Mouse (Mus musculus): ENCODE measurements around the gene Madd. TPM values are rescaled to one million over a fixed set of nuclear protein-coding genes. Genes with fewer than 3 reads are reported as not detected.

Madd gene
- 8.0 and 11.0 TPM in 2 replicates for polyA plus RNA-seq (2015; fragmentation: Nextera tagmentation; extraction: Ambion mirVana)

- peaks cover 5% of the 10 kb centered on the region; the same call in 1 of the 2 replicates for H3K4me1 ChIP-seq (replicated peaks)
- peak within 1 kb of the TSS; percentile 83 for H3K27ac ChIP-seq
- ATAC-seq: 0 out of 2 replicates have a peak, but pooled peaks have one; percentile 13
- no peaks in the 10 kb centered on the region for H3K9me3 ChIP-seq
- WGBS: 62% methylated on average over 15 of the region's 15 CpGs
- peak within 1 kb of the TSS; percentile 94 for H3K4me3 ChIP-seq (replicated peaks)
- peak within 1 kb of the TSS; percentile 80 for H3K4me2 ChIP-seq (replicated peaks)
- H3K9ac ChIP-seq: peak within 1 kb of the TSS; percentile 70
- H3K27me3 ChIP-seq (replicated peaks): no peaks in the 10 kb centered on the region
- H3K36me3 ChIP-seq: no peaks in the 10 kb centered on the region
Observed at GRCm38 (mm10) chr2:91183711-91184405, at the start of gene Madd. Gene Madd (minus strand): TSS chr2:91183837.

GRCm38 (mm10) chr2:91229735-91230134 lies 46.1 kb upstream of the Madd start:
- Histone ChIP-seq H3K27ac (no peak overlapping the region), H3K9ac (no peak overlapping the region), H3K4me1 (replicated peaks) (no peaks in the 10 kb centered on the region), H3K4me2 (replicated peaks) (no peak overlapping the region), H3K36me3 (no peaks in the 10 kb centered on the region), H3K9me3 (no peaks in the 10 kb centered on the region), H3K27me3 (replicated peaks) (no peaks in the 10 kb centered on the region), H3K4me3 (replicated peaks) (no peak overlapping the region)
- ATAC-seq: no peak
- WGBS: 86% methylated on average over 2 of the region's 2 CpGs

GRCm38 (mm10) chr2:91223614-91224013 lies 40.0 kb upstream of the Madd start:
- Histone ChIP-seq H3K4me3 (replicated peaks) (no peak overlapping the region), H3K9me3 (no peaks in the 10 kb centered on the region), H3K27ac (no peak overlapping the region), H3K9ac (no peak overlapping the region), H3K36me3 (no peaks in the 10 kb centered on the region), H3K4me1 (replicated peaks) (no peaks in the 10 kb centered on the region), H3K4me2 (replicated peaks) (no peak overlapping the region), H3K27me3 (replicated peaks) (no peaks in the 10 kb centered on the region)
- 83% methylated on average over 2 of the region's 2 CpGs for WGBS
- ATAC-seq: no peak

- Histone ChIP-seq H3K9ac (no peak overlapping the region), H3K4me3 (replicated peaks) (no peak overlapping the region), H3K27me3 (replicated peaks) (no peaks in the 10 kb centered on the region), H3K4me1 (replicated peaks) (no peaks in the 10 kb centered on the region), H3K4me2 (replicated peaks) (no peak overlapping the region), H3K36me3 (no peaks in the 10 kb centered on the region), H3K27ac (no peak overlapping the region), H3K9me3 (no peaks in the 10 kb centered on the region)
- 92% methylated on average over 3 of the region's 3 CpGs for WGBS
- ATAC-seq: no peak
Observed at GRCm38 (mm10) chr2:91220501-91220900, 36.9 kb upstream of the Madd start.

GRCm38 (mm10) chr2:91217032-91217431 lies 33.4 kb upstream of the Madd start:
- WGBS: 60% methylated on average over 4 of the region's 4 CpGs
- Histone ChIP-seq H3K4me2 (replicated peaks) (no peak overlapping the region), H3K4me3 (replicated peaks) (no peak overlapping the region), H3K27me3 (replicated peaks) (no peaks in the 10 kb centered on the region), H3K9ac (no peak overlapping the region), H3K36me3 (peaks cover 3% of the 10 kb centered on the region), H3K4me1 (replicated peaks) (no peaks in the 10 kb centered on the region), H3K9me3 (no peaks in the 10 kb centered on the region), H3K27ac (no peak overlapping the region)
- no peak for ATAC-seq

GRCm38 (mm10) chr2:91213311-91213710 lies 29.7 kb upstream of the Madd start:
- Histone ChIP-seq H3K9ac (no peak overlapping the region), H3K4me3 (replicated peaks) (no peak overlapping the region), H3K27me3 (replicated peaks) (no peaks in the 10 kb centered on the region), H3K36me3 (peaks cover 19% of the 10 kb centered on the region), H3K4me1 (replicated peaks) (no peaks in the 10 kb centered on the region), H3K27ac (no peak overlapping the region), H3K9me3 (no peaks in the 10 kb centered on the region), H3K4me2 (replicated peaks) (no peak overlapping the region)
- no peak for ATAC-seq

- Histone ChIP-seq H3K4me3 (replicated peaks) (no peak overlapping the region), H3K36me3 (peaks cover 22% of the 10 kb centered on the region), H3K4me1 (replicated peaks) (peaks cover 10% of the 10 kb centered on the region), H3K27ac (no peak overlapping the region), H3K27me3 (replicated peaks) (no peaks in the 10 kb centered on the region), H3K4me2 (replicated peaks) (no peak overlapping the region), H3K9ac (no peak overlapping the region), H3K9me3 (no peaks in the 10 kb centered on the region)
- no peak for ATAC-seq
- WGBS: 90% methylated on average over 9 of the region's 9 CpGs
Observed at GRCm38 (mm10) chr2:91206254-91206775, 22.7 kb upstream of the Madd start.

GRCm38 (mm10) chr2:91202972-91203656 lies 19.5 kb upstream of the Madd start:
- H3K27ac ChIP-seq: peak overlapping the region; percentile 95
- H3K27me3 ChIP-seq (replicated peaks): no peaks in the 10 kb centered on the region
- ATAC-seq: no peak
- H3K4me1 ChIP-seq (replicated peaks): peaks cover 10% of the 10 kb centered on the region
- no peaks in the 10 kb centered on the region for H3K9me3 ChIP-seq
- 10% methylated on average over 20 of the region's 20 CpGs for WGBS
- H3K4me2 ChIP-seq (replicated peaks): peak overlapping the region; percentile 64
- peak overlapping the region; percentile 73 for H3K9ac ChIP-seq
- H3K36me3 ChIP-seq: peaks cover 8% of the 10 kb centered on the region; the same call in 1 of the 2 replicates
- peak overlapping the region; percentile 59 for H3K4me3 ChIP-seq (replicated peaks)

GRCm38 (mm10) chr2:91202222-91202971 lies 18.8 kb upstream of the Madd start, which contains the start of the genes Nr1h3 and Acp2:
Gene Nr1h3 (minus strand): TSS chr2:91202834.
Gene Acp2 (plus strand): TSS chr2:91202885.
- Histone ChIP-seq H3K27me3 (replicated peaks) (no peaks in the 10 kb centered on the region), H3K4me1 (replicated peaks) (peaks cover 10% of the 10 kb centered on the region), H3K4me3 (replicated peaks) (peak within 1 kb of the TSS; percentile 59), H3K9me3 (no peaks in the 10 kb centered on the region), H3K4me2 (replicated peaks) (peak within 1 kb of the TSS; percentile 64), H3K36me3 (peaks cover 6% of the 10 kb centered on the region; the same call in 1 of the 2 replicates), H3K27ac (peak within 1 kb of the TSS; percentile 95), H3K9ac (peak within 1 kb of the TSS; percentile 73)
- WGBS: 2% methylated on average over 28 of the region's 28 CpGs
- ATAC-seq: peak; percentile 97

GRCm38 (mm10) chr2:91198888-91199287 lies 15.3 kb upstream of the Madd start:
- Histone ChIP-seq H3K27ac (no peak overlapping the region), H3K4me1 (replicated peaks) (peaks cover 13% of the 10 kb centered on the region), H3K9ac (no peak overlapping the region), H3K4me3 (replicated peaks) (no peak overlapping the region), H3K27me3 (replicated peaks) (no peaks in the 10 kb centered on the region), H3K36me3 (no peaks in the 10 kb centered on the region), H3K4me2 (replicated peaks) (no peak overlapping the region), H3K9me3 (no peaks in the 10 kb centered on the region)
- 89% methylated on average over 3 of the region's 3 CpGs for WGBS
- ATAC-seq: no peak

- Histone ChIP-seq H3K9ac (no peak overlapping the region), H3K27me3 (replicated peaks) (no peaks in the 10 kb centered on the region), H3K36me3 (no peaks in the 10 kb centered on the region), H3K4me2 (replicated peaks) (no peak overlapping the region), H3K4me3 (replicated peaks) (no peak overlapping the region), H3K9me3 (no peaks in the 10 kb centered on the region), H3K27ac (no peak overlapping the region), H3K4me1 (replicated peaks) (0 out of 2 replicates have a peak, but pooled peaks cover 6% of the 10 kb centered on the region)
- ATAC-seq: no peak
- 67% methylated on average over 3 of the region's 3 CpGs for WGBS
Observed at GRCm38 (mm10) chr2:91196577-91197001, 13.0 kb upstream of the Madd start.
